Mouse (Mus musculus): ENCODE measurements around the gene Fam76b.

GRCm38 (mm10) chr9:13826832-13827405 is 597 bp upstream of the Fam76b start, which contains the start of gene Cep57:
- TF ChIP-seq POLR2A (IDR thresholded peaks at IDR 0.05; ENCODE audit: low read depth, low read length) (0 out of 2 replicates have a peak, but pooled peaks have one; percentile 18), CTCF (IDR thresholded peaks at IDR 0.05; ENCODE audit: extremely low read depth, insufficient read depth, insufficient read length, insufficient replicate concordance) (no peak)
